Mouse (Mus musculus): Measurements from ENCODE around the gene Gmds. TPM values are rescaled to one million over a fixed set of nuclear protein-coding genes. Genes with fewer than 3 reads are reported as not detected.

Gmds gene
- polyA plus RNA-seq, 1 experiment = 8.8 TPM

DNA sequence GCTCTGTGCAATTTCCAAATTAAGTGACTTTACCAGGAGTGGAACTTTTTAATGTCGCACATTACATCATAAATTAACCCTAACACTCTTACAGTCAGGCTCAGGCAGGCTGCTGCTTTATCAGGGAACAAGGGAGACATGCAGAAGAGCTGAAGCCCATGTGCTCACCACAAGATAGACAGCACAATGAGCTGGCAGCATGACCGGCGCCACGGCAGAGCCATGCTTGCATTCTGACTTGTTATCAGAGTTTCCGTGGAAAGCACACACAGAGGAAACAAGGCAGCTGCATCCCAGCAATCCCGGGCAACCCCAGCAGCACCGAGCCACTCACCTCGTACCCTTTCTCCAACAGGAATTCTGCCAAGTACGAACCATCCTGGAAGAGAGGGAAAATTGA is 104.5 kb downstream of the Gmds start:
- no peak overlapping the region for H3K27ac ChIP-seq (ENCODE audit: insufficient read depth, low read depth, low read length)
- TF ChIP-seq CTCF (IDR thresholded peaks at IDR 0.05; ENCODE audit: low read depth, low read length) (no peak), POLR2A (IDR thresholded peaks at IDR 0.05; ENCODE audit: borderline replicate concordance, low read depth, low read length) (no peak)
- H3K4me3 ChIP-seq (ENCODE audit: insufficient read depth, low read length) = no peak overlapping the region
- 0 out of 2 replicates have a peak, but pooled peaks cover 2% of the 10 kb centered on the region for H3K4me1 ChIP-seq (ENCODE audit: control insufficient read depth, insufficient read depth, low read length)

GRCm38 (mm10) chr13:32232391-32232790 is 106.1 kb downstream of the Gmds start:
- peaks cover 3% of the 10 kb centered on the region; the same call in 1 of the 2 replicates for H3K4me1 ChIP-seq (ENCODE audit: control insufficient read depth, insufficient read depth, low read length)
- no peak overlapping the region for H3K4me3 ChIP-seq (ENCODE audit: insufficient read depth, low read length)
- H3K27ac ChIP-seq (ENCODE audit: insufficient read depth, low read depth, low read length) = no peak overlapping the region
- TF ChIP-seq POLR2A (IDR thresholded peaks at IDR 0.05; ENCODE audit: borderline replicate concordance, low read depth, low read length) = no peak
- no peak for TF ChIP-seq CTCF (IDR thresholded peaks at IDR 0.05; ENCODE audit: low read depth, low read length)

DNA sequence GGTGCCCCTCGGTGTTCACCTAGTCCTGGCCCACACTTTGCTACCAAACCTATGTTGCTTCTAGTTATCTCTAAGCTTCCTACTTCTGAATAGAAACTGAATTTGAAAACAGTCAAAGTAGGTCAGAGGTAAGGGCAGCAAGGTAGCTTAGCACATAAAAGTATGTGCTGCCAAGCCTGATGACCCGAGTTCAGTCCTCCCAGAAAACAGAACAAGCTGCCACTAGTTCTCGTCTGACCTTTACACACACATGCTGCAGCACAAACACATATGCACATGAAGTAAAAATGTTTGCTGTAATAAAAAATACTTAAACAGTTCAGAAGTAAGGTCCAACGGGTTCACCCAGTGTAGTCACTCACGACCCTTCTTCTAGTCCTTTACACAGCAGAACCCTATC is 106.6 kb downstream of the Gmds start:
- Histone ChIP-seq H3K4me3 (ENCODE audit: insufficient read depth, low read length) (no peak overlapping the region), H3K27ac (ENCODE audit: insufficient read depth, low read depth, low read length) (no peak overlapping the region), H3K4me1 (ENCODE audit: control insufficient read depth, insufficient read depth, low read length) (peaks cover 4% of the 10 kb centered on the region; the same call in 1 of the 2 replicates)
- TF ChIP-seq POLR2A (IDR thresholded peaks at IDR 0.05; ENCODE audit: borderline replicate concordance, low read depth, low read length) (no peak), CTCF (IDR thresholded peaks at IDR 0.05; ENCODE audit: low read depth, low read length) (no peak)

DNA sequence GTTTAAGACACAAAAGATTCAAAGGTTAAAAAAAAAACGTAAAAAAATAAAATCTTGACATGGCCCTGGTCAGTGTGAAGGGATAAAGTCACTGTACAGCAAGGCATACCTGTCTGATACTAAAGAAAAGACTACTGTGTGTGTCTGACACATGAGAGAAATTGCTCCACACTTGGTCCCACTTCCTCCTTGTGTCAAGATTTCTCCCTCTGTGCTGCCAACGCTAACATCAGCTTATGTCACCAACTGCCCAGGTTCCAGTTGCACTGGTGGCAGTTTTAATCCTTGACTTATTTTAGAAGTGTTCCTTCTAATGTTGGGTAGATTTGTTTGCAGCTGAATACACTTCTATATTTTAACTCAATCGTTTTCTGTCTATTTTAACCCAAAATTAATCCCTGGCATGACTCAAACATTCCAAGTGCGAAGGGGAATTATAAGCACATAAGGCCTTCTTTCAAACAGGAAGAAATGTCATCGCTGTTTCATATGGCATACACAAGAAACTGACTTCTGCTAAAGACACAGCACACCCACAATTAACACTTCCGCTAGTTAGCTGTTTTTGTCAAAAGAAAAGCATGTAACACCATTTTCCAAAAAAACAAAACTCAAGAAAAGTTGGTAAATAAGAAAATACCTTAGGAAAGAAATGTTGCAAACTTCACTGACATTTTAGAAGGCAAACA is 110.5 kb downstream of the Gmds start:
- H3K4me3 ChIP-seq (ENCODE audit: insufficient read depth, low read length) = no peak overlapping the region
- H3K4me1 ChIP-seq (ENCODE audit: control insufficient read depth, insufficient read depth, low read length) = peaks cover 4% of the 10 kb centered on the region; the same call in 1 of the 2 replicates
- H3K27ac ChIP-seq (ENCODE audit: insufficient read depth, low read depth, low read length) = no peak overlapping the region
- TF ChIP-seq CTCF (IDR thresholded peaks at IDR 0.05; ENCODE audit: low read depth, low read length) (no peak), POLR2A (IDR thresholded peaks at IDR 0.05; ENCODE audit: borderline replicate concordance, low read depth, low read length) (no peak)

GRCm38 (mm10) chr13:32217647-32218046 is 120.9 kb downstream of the Gmds start:
- TF ChIP-seq CTCF (IDR thresholded peaks at IDR 0.05; ENCODE audit: low read depth, low read length) = no peak
- no peak for TF ChIP-seq POLR2A (IDR thresholded peaks at IDR 0.05; ENCODE audit: borderline replicate concordance, low read depth, low read length)
- no peak overlapping the region for H3K27ac ChIP-seq (ENCODE audit: insufficient read depth, low read depth, low read length)
- H3K4me3 ChIP-seq (ENCODE audit: insufficient read depth, low read length) = no peak overlapping the region

DNA sequence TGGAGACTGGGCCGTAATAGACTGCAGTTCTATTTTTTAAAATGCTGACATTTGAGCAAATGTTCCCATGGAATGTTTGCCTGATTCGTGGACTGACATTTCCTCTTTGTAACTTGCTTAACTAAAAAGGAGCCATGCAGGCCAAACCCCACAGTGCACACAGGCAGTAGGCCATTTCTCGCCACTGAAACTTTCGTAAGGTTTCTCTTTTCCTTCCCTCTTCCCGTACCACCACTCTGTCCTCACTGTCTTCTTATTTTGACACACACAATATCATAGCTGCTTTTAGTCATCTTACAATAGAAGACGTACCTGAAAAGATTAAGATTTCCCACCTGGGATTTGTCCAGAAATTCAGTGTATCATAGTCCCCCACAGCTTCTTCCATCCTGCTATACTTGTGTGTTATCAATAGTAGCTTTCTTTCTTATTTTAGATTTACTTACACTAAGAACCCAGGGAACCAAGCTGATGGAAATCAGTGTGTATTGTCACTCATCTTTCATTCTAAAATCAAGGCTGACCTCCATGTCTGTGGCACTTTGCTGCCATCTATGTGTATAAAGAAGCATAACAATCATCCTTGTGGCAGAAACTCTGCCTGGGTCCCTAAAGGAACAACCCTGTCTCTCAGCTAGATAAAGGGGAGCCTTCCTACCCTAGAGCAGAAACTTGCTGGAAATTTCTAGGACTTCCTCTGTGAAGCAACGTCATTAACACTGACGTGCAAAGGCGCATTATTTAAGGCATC is 124.7 kb downstream of the Gmds start:
- TF ChIP-seq CTCF (IDR thresholded peaks at IDR 0.05; ENCODE audit: low read depth, low read length) (no peak), POLR2A (IDR thresholded peaks at IDR 0.05; ENCODE audit: borderline replicate concordance, low read depth, low read length) (no peak)
- no peak overlapping the region for H3K4me3 ChIP-seq (ENCODE audit: insufficient read depth, low read length)
- no peak overlapping the region for H3K27ac ChIP-seq (ENCODE audit: insufficient read depth, low read depth, low read length)
- H3K4me1 ChIP-seq (ENCODE audit: control insufficient read depth, insufficient read depth, low read length) = peaks cover 12% of the 10 kb centered on the region

More at GRCm38 (mm10) chr13:32217647-32218046, 120.9 kb downstream of the Gmds start:
- peaks cover 12% of the 10 kb centered on the region for H3K4me1 ChIP-seq (ENCODE audit: control insufficient read depth, insufficient read depth, low read length)

DNA sequence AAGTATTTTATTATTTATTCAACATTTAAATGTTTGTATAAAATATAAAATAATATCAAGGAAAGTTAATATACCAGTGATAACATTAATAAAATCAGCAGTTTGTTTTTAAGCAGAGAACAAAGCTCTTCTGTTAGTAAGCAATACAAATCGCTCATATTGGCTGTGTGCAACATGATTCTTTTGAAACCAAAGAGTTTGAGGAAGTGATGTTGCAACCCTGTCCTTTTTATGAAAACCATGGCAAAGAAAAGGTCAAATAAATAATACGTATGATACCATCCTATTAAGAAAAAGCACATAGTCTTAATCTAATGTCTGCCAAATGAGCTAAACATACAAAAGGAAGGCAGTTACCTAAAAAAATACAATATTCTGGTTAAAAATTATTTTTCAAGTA is 126.4 kb downstream of the Gmds start:
- Histone ChIP-seq H3K4me1 (ENCODE audit: control insufficient read depth, insufficient read depth, low read length) (no peaks in the 10 kb centered on the region; the same call in 1 of the 2 replicates), H3K27ac (ENCODE audit: insufficient read depth, low read depth, low read length) (no peak overlapping the region), H3K4me3 (ENCODE audit: insufficient read depth, low read length) (no peak overlapping the region)
- TF ChIP-seq CTCF (IDR thresholded peaks at IDR 0.05; ENCODE audit: low read depth, low read length) (no peak), POLR2A (IDR thresholded peaks at IDR 0.05; ENCODE audit: borderline replicate concordance, low read depth, low read length) (no peak)

DNA sequence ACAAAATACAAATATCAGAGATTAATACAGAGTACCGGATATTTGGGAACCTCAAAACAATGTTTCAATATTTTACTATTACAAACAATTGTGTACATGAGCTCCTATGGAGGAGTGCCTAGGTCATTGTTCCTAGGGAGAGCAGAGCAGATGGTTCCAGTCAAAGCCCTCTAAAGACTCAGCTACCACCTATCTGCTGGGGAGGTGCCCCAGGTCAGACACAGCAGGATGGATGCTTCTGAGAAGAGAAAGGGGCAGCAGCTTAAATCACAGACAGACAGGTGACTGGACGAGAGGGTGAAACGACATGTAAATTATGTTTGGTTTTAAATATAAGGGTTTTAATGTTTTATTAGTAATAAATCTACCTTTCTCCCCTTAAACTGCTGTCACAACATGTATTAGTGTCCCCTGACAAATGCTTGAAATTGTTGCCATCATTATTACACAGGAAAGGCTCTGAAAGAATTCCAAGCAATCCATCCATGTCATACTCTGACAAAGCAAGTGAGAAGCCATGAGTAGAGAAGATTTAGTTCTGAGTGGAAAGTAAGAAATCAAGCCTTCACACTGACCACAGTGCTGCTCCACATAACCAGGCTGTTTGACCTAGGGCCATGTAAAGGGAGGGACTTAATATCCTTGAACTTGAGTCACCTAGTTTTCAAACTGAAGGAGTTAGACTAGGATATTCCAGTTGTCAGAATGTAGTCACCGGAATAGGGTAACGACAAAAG is 131.2 kb downstream of the Gmds start:
- Histone ChIP-seq H3K4me3 (ENCODE audit: insufficient read depth, low read length) (no peak overlapping the region), H3K27ac (ENCODE audit: insufficient read depth, low read depth, low read length) (no peak overlapping the region), H3K4me1 (ENCODE audit: control insufficient read depth, insufficient read depth, low read length) (no peaks in the 10 kb centered on the region)
- TF ChIP-seq CTCF (IDR thresholded peaks at IDR 0.05; ENCODE audit: low read depth, low read length) (no peak), POLR2A (IDR thresholded peaks at IDR 0.05; ENCODE audit: borderline replicate concordance, low read depth, low read length) (no peak)

DNA sequence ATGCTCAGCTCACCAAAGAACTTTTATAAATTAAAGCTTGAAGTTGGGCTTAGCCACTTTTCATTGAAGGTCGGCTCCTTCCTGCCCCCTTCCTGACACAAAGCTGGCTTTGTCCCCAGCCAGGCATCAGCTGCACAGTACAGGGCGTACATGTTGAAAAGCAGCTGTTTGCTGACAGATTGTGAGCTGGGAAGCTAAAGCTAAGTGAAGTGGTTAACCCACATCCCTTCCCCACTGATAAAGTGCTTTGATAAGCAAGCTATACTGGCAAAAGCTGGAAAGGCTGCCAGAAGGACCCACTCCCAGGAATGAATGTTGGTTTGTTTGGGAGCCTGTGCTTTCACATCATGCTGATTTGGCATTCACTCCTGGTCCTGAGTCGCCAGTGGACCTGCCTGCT is 158.6 kb downstream of the Gmds start:
- TF ChIP-seq POLR2A (IDR thresholded peaks at IDR 0.05; ENCODE audit: borderline replicate concordance, low read depth, low read length) (no peak), CTCF (IDR thresholded peaks at IDR 0.05; ENCODE audit: low read depth, low read length) (no peak)
- Histone ChIP-seq H3K4me1 (ENCODE audit: control insufficient read depth, insufficient read depth, low read length) (no peaks in the 10 kb centered on the region), H3K27ac (ENCODE audit: insufficient read depth, low read depth, low read length) (no peak overlapping the region), H3K4me3 (ENCODE audit: insufficient read depth, low read length) (no peak overlapping the region)

All from bone marrow macrophage, adult 2 months (primary cell).